Mouse (Mus musculus): Measurements from ENCODE around the gene Gcm1. TPM values are rescaled to one million over a fixed set of nuclear protein-coding genes. Genes with fewer than 3 reads are reported as not detected.

Gcm1 gene
- polyA plus RNA-seq, 1 experiment: 1.7 TPM

GRCm38 (mm10) chr9:78109656-78110055, 57.9 kb downstream of the Gcm1 start:
- H3K27me3 ChIP-seq (ENCODE audit: control insufficient read depth, insufficient read depth, low read length, poor library complexity, severe bottlenecking): no peaks in the 10 kb centered on the region
- no peaks in the 10 kb centered on the region for H3K36me3 ChIP-seq (ENCODE audit: control insufficient read depth, insufficient read depth, low read length, poor library complexity, severe bottlenecking)
- H3K9me3 ChIP-seq (replicated peaks; ENCODE audit: control insufficient read depth, insufficient read depth, low read length, poor library complexity, severe bottlenecking): no peaks in the 10 kb centered on the region
- 0 out of 2 replicates have a peak overlapping the region, but pooled peaks have one; percentile 51 for H3K9ac ChIP-seq (ENCODE audit: low read depth, poor library complexity, severe bottlenecking)
- H3K27ac ChIP-seq (ENCODE audit: insufficient read depth, low read length): no peak overlapping the region
- no peak overlapping the region for H3K4me3 ChIP-seq (ENCODE audit: low read depth, low read length)
- H3K4me1 ChIP-seq (ENCODE audit: control insufficient read depth, insufficient read depth, low read length): peaks cover 1% of the 10 kb centered on the region
- TF ChIP-seq POLR2A (IDR thresholded peaks at IDR 0.05; ENCODE audit: insufficient read depth, low read length) (no peak), CTCF (IDR thresholded peaks at IDR 0.05; ENCODE audit: low read depth, low read length) (no peak), EP300 (IDR thresholded peaks at IDR 0.05; ENCODE audit: insufficient read depth, low read depth, low read length) (no peak)

- Histone ChIP-seq H3K4me1 (ENCODE audit: control insufficient read depth, insufficient read depth, low read length) (peaks cover 1% of the 10 kb centered on the region), H3K36me3 (ENCODE audit: control insufficient read depth, insufficient read depth, low read length, poor library complexity, severe bottlenecking) (no peaks in the 10 kb centered on the region), H3K9me3 (replicated peaks; ENCODE audit: control insufficient read depth, insufficient read depth, low read length, poor library complexity, severe bottlenecking) (no peaks in the 10 kb centered on the region), H3K27me3 (ENCODE audit: control insufficient read depth, insufficient read depth, low read length, poor library complexity, severe bottlenecking) (no peaks in the 10 kb centered on the region), H3K27ac (ENCODE audit: insufficient read depth, low read length) (no peak overlapping the region), H3K4me3 (ENCODE audit: low read depth, low read length) (no peak overlapping the region), H3K9ac (ENCODE audit: low read depth, poor library complexity, severe bottlenecking) (no peak overlapping the region)
- TF ChIP-seq POLR2A (IDR thresholded peaks at IDR 0.05; ENCODE audit: insufficient read depth, low read length) (no peak), EP300 (IDR thresholded peaks at IDR 0.05; ENCODE audit: insufficient read depth, low read depth, low read length) (no peak)
Measured at GRCm38 (mm10) chr9:78111456-78111855, 59.7 kb downstream of the Gcm1 start.

DNA sequence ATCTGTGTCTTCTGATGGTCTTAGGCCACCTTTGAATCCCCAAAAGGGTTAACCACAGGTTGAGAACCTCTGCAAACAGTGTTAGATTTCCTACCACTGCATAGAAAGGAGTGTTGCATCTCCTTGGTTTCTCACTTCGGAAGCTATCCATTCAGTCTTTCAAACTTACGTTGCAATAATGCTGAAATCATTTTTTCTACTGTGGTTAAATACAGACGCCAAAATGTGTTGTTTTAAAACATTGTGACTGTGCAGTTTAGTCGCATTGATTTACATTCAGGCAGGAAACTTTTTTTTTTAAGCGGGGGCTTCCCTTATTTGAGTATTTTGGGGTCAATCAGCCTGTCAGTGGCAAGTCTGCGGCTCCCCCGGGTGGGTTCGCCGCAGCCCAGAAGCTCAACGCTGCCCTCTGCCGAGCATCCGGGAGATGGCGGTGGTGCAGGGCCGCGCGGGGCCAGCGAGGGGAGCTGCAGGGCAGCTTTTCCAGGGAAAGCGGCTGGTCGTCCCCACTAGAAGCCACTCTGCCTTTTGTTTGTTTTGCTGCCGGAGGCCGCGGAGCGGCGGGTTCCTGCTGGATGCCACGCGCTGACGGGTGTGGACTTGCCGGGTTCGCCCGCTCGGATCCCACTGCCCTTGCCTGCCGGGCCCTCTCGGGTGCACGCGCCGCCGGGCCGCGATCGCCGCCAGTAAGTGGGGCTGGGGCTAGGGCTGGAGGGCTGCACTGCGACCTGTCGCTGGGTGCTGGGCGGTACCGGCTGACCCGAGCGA, 61.2 kb downstream of the Gcm1 start:
- H3K4me1 ChIP-seq (ENCODE audit: control insufficient read depth, insufficient read depth, low read length): peaks cover 1% of the 10 kb centered on the region
- H3K27ac ChIP-seq (ENCODE audit: insufficient read depth, low read length): no peak overlapping the region
- H3K9me3 ChIP-seq (replicated peaks; ENCODE audit: control insufficient read depth, insufficient read depth, low read length, poor library complexity, severe bottlenecking): no peaks in the 10 kb centered on the region
- H3K4me3 ChIP-seq (ENCODE audit: low read depth, low read length): peak overlapping the region; percentile 82
- no peaks in the 10 kb centered on the region for H3K36me3 ChIP-seq (ENCODE audit: control insufficient read depth, insufficient read depth, low read length, poor library complexity, severe bottlenecking)
- TF ChIP-seq CTCF (IDR thresholded peaks at IDR 0.05; ENCODE audit: low read depth, low read length) (peak; percentile 91), POLR2A (IDR thresholded peaks at IDR 0.05; ENCODE audit: insufficient read depth, low read length) (no peak), EP300 (IDR thresholded peaks at IDR 0.05; ENCODE audit: insufficient read depth, low read depth, low read length) (0 out of 2 replicates have a peak, but pooled peaks have one; percentile 45)
- H3K27me3 ChIP-seq (ENCODE audit: control insufficient read depth, insufficient read depth, low read length, poor library complexity, severe bottlenecking): no peaks in the 10 kb centered on the region
- peak overlapping the region; percentile 73 for H3K9ac ChIP-seq (ENCODE audit: low read depth, poor library complexity, severe bottlenecking)

GRCm38 (mm10) chr9:78113538-78113885, 61.8 kb downstream of the Gcm1 start:
- H3K4me1 ChIP-seq (ENCODE audit: control insufficient read depth, insufficient read depth, low read length): peaks cover 1% of the 10 kb centered on the region
- H3K9ac ChIP-seq (ENCODE audit: low read depth, poor library complexity, severe bottlenecking): peak overlapping the region; percentile 73
- H3K36me3 ChIP-seq (ENCODE audit: control insufficient read depth, insufficient read depth, low read length, poor library complexity, severe bottlenecking): no peaks in the 10 kb centered on the region
- no peak overlapping the region for H3K27ac ChIP-seq (ENCODE audit: insufficient read depth, low read length)
- no peaks in the 10 kb centered on the region for H3K9me3 ChIP-seq (replicated peaks; ENCODE audit: control insufficient read depth, insufficient read depth, low read length, poor library complexity, severe bottlenecking)
- no peaks in the 10 kb centered on the region for H3K27me3 ChIP-seq (ENCODE audit: control insufficient read depth, insufficient read depth, low read length, poor library complexity, severe bottlenecking)
- no peak for TF ChIP-seq CTCF (IDR thresholded peaks at IDR 0.05; ENCODE audit: low read depth, low read length)
- TF ChIP-seq EP300 (IDR thresholded peaks at IDR 0.05; ENCODE audit: insufficient read depth, low read depth, low read length): no peak
- no peak for TF ChIP-seq POLR2A (IDR thresholded peaks at IDR 0.05; ENCODE audit: insufficient read depth, low read length)
- H3K4me3 ChIP-seq (ENCODE audit: low read depth, low read length): peak overlapping the region; percentile 82

Other genes starting within 250 kb of the Gcm1 start
- 113 and 115 TPM in 2 replicates for gene Elovl5, start 134.6 kb upstream of the Gcm1 start, polyA plus RNA-seq (2011; ENCODE audit: insufficient read depth, insufficient read length, low read depth, missing spikeins)
- 16.4 and 19.1 TPM in 2 replicates for gene Fbxo9, start 57.1 kb downstream of the Gcm1 start, polyA plus RNA-seq (2011; ENCODE audit: insufficient read depth, insufficient read length, low read depth, missing spikeins)
- gene Ick, start 57.3 kb downstream of the Gcm1 start, polyA plus RNA-seq (2011; ENCODE audit: insufficient read depth, insufficient read length, low read depth, missing spikeins): 17.1 and 17.5 TPM in 2 replicates
- gene Gsta4, start 130.8 kb downstream of the Gcm1 start, polyA plus RNA-seq (2011; ENCODE audit: insufficient read depth, insufficient read length, low read depth, missing spikeins): 322 and 323 TPM in 2 replicates
- gene Gsta1, start 178.7 kb downstream of the Gcm1 start, polyA plus RNA-seq (2011; ENCODE audit: insufficient read depth, insufficient read length, low read depth, missing spikeins): not detected in 2 replicates
- gene Gm3776, start 205.2 kb downstream of the Gcm1 start, polyA plus RNA-seq (2011; ENCODE audit: insufficient read depth, insufficient read length, low read depth, missing spikeins): not detected in 2 replicates
- not detected in 2 replicates for gene Gm10639, start 238.0 kb downstream of the Gcm1 start, polyA plus RNA-seq (2011; ENCODE audit: insufficient read depth, insufficient read length, low read depth, missing spikeins)

All from ES-Bruce4 (cell line).